Mouse (Mus musculus): ENCODE data around the gene Gucd1. TPM values are rescaled to one million over a fixed set of nuclear protein-coding genes. Genes with fewer than 3 reads are reported as not detected.
A peak's percentile ranks its signal among the peaks of the same experiment; 100 is the strongest.
"Not testable (repeated sequence)": the region's sequence is repeated elsewhere in the genome, so short reads cannot be mapped to it uniquely, and the experiment has no call there.

Gucd1 gene
- total RNA-seq (2014; rRNA removed) (41.2 and 48.0 TPM in 2 replicates), polyA plus RNA-seq (2015; fragmentation: Nextera tagmentation; extraction: Ambion mirVana) (12.6 and 14.4 TPM in 2 replicates)

- ATAC-seq (ENCODE audit: low FRiP score) (peak; percentile 95), DNase-seq (ENCODE audit: low spot score) (peak; percentile 98)
- Histone ChIP-seq H3K9ac (replicated peaks; ENCODE audit: low read length, poor library complexity, severe bottlenecking) (peak within 1 kb of the TSS; percentile 89), H3K9me3 (ENCODE audit: low read length) (no peaks in the 10 kb centered on the region), H3K36me3 (ENCODE audit: insufficient read depth, low read length) (peaks cover 12% of the 10 kb centered on the region), H3K27ac (ENCODE audit: low read depth, low read length) (peak within 1 kb of the TSS; percentile 92), H3K27me3 (ENCODE audit: insufficient read depth, low read length) (no peaks in the 10 kb centered on the region), H3K4me1 (ENCODE audit: insufficient read depth, low read length) (peaks cover 12% of the 10 kb centered on the region), H3K4me2 (ENCODE audit: low read depth, low read length, poor library complexity, severe bottlenecking) (peak within 1 kb of the TSS; percentile 84), H3K4me3 (ENCODE audit: low read depth, low read length) (peak within 1 kb of the TSS; percentile 89)
- WGBS, result under 1% methylated on average over 20 of the region's 20 CpGs
- peak; percentile 25; the same call in 1 of the 2 replicates for TF ChIP-seq CTCF (IDR thresholded peaks at IDR 0.05)
These were observed at the start of gene Gucd1 for GRCm38 (mm10) chr10:75517758-75518143. TSS of gene Gucd1 (minus strand) at chr10:75517972.

- not testable (repeated sequence) for H3K9ac ChIP-seq (replicated peaks; ENCODE audit: low read length, poor library complexity, severe bottlenecking); H3K4me1 ChIP-seq (ENCODE audit: insufficient read depth, low read length); H3K9me3 ChIP-seq (ENCODE audit: low read length); H3K36me3 ChIP-seq (ENCODE audit: insufficient read depth, low read length); H3K27ac ChIP-seq (ENCODE audit: low read depth, low read length); ATAC-seq (ENCODE audit: low FRiP score); H3K4me2 ChIP-seq (ENCODE audit: low read depth, low read length, poor library complexity, severe bottlenecking); H3K27me3 ChIP-seq (ENCODE audit: insufficient read depth, low read length); DNase-seq (ENCODE audit: low spot score); H3K4me3 ChIP-seq (ENCODE audit: low read depth, low read length)
- TF ChIP-seq CTCF (IDR thresholded peaks at IDR 0.05), result peak; percentile 35
- WGBS, result 77% methylated on average over 2 of the region's 2 CpGs
These were observed 49.0 kb upstream of the Gucd1 start for GRCm38 (mm10) chr10:75566765-75567164.

- WGBS, result 82% methylated on average over 5 of the region's 5 CpGs
- no peak overlapping the region for H3K4me3 ChIP-seq (ENCODE audit: low read depth, low read length)
- no peak for ATAC-seq (ENCODE audit: low FRiP score)
These were observed 48.5 kb upstream of the Gucd1 start for GRCm38 (mm10) chr10:75566321-75566720.

GRCm38 (mm10) chr10:75565906-75566305, 48.1 kb upstream of the Gucd1 start:
- no peak overlapping the region for H3K4me3 ChIP-seq (ENCODE audit: low read depth, low read length)
- H3K27ac ChIP-seq (ENCODE audit: low read depth, low read length), result no peak overlapping the region
- H3K9ac ChIP-seq (replicated peaks; ENCODE audit: low read length, poor library complexity, severe bottlenecking), result no peak overlapping the region
- H3K36me3 ChIP-seq (ENCODE audit: insufficient read depth, low read length), result no peaks in the 10 kb centered on the region
- no peak overlapping the region for H3K4me2 ChIP-seq (ENCODE audit: low read depth, low read length, poor library complexity, severe bottlenecking)
- H3K9me3 ChIP-seq (ENCODE audit: low read length), result no peaks in the 10 kb centered on the region
- H3K4me1 ChIP-seq (ENCODE audit: insufficient read depth, low read length), result peaks cover 6% of the 10 kb centered on the region
- no peak for TF ChIP-seq CTCF (IDR thresholded peaks at IDR 0.05)
- H3K27me3 ChIP-seq (ENCODE audit: insufficient read depth, low read length), result no peaks in the 10 kb centered on the region
- DNase-seq (ENCODE audit: low spot score) (no peak), ATAC-seq (ENCODE audit: low FRiP score) (no peak)
- WGBS, result 83% methylated on average over 7 of the region's 7 CpGs

More at GRCm38 (mm10) chr10:75566321-75566720, 48.5 kb upstream of the Gucd1 start:
- no peak for DNase-seq (ENCODE audit: low spot score)
- no peak overlapping the region for H3K9ac ChIP-seq (replicated peaks; ENCODE audit: low read length, poor library complexity, severe bottlenecking)
- no peak overlapping the region for H3K27ac ChIP-seq (ENCODE audit: low read depth, low read length)
- no peaks in the 10 kb centered on the region for H3K27me3 ChIP-seq (ENCODE audit: insufficient read depth, low read length)
- no peaks in the 10 kb centered on the region for H3K36me3 ChIP-seq (ENCODE audit: insufficient read depth, low read length)
- TF ChIP-seq CTCF (IDR thresholded peaks at IDR 0.05), result peak; percentile 24
- H3K4me2 ChIP-seq (ENCODE audit: low read depth, low read length, poor library complexity, severe bottlenecking), result no peak overlapping the region
- peaks cover 2% of the 10 kb centered on the region for H3K4me1 ChIP-seq (ENCODE audit: insufficient read depth, low read length)
- no peaks in the 10 kb centered on the region for H3K9me3 ChIP-seq (ENCODE audit: low read length)

- Histone ChIP-seq H3K36me3 (ENCODE audit: insufficient read depth, low read length) (no peaks in the 10 kb centered on the region), H3K9me3 (ENCODE audit: low read length) (no peaks in the 10 kb centered on the region), H3K4me1 (ENCODE audit: insufficient read depth, low read length) (peaks cover 11% of the 10 kb centered on the region), H3K4me2 (ENCODE audit: low read depth, low read length, poor library complexity, severe bottlenecking) (no peak overlapping the region), H3K4me3 (ENCODE audit: low read depth, low read length) (no peak overlapping the region), H3K27ac (ENCODE audit: low read depth, low read length) (no peak overlapping the region), H3K27me3 (ENCODE audit: insufficient read depth, low read length) (no peaks in the 10 kb centered on the region), H3K9ac (replicated peaks; ENCODE audit: low read length, poor library complexity, severe bottlenecking) (no peak overlapping the region)
- DNase-seq (ENCODE audit: low spot score), result no peak
- no peak for TF ChIP-seq CTCF (IDR thresholded peaks at IDR 0.05)
- ATAC-seq (ENCODE audit: low FRiP score), result no peak
- 72% methylated on average over 6 of the region's 6 CpGs for WGBS
These were observed 47.7 kb upstream of the Gucd1 start for GRCm38 (mm10) chr10:75565436-75565835.

GRCm38 (mm10) chr10:75564687-75565265, 47.0 kb upstream of the Gucd1 start:
- WGBS, result 89% methylated on average over 12 of the region's 12 CpGs

More at GRCm38 (mm10) chr10:75564687-75565265, 47.0 kb upstream of the Gucd1 start:
- Histone ChIP-seq H3K9me3 (ENCODE audit: low read length) (no peaks in the 10 kb centered on the region), H3K4me2 (ENCODE audit: low read depth, low read length, poor library complexity, severe bottlenecking) (no peak overlapping the region), H3K4me3 (ENCODE audit: low read depth, low read length) (no peak overlapping the region), H3K9ac (replicated peaks; ENCODE audit: low read length, poor library complexity, severe bottlenecking) (no peak overlapping the region), H3K27ac (ENCODE audit: low read depth, low read length) (no peak overlapping the region), H3K36me3 (ENCODE audit: insufficient read depth, low read length) (no peaks in the 10 kb centered on the region), H3K27me3 (ENCODE audit: insufficient read depth, low read length) (no peaks in the 10 kb centered on the region), H3K4me1 (ENCODE audit: insufficient read depth, low read length) (peaks cover 12% of the 10 kb centered on the region)
- ATAC-seq (ENCODE audit: low FRiP score) (no peak), DNase-seq (ENCODE audit: low spot score) (no peak)
- no peak for TF ChIP-seq CTCF (IDR thresholded peaks at IDR 0.05)
